Mouse (Mus musculus): Measurements from ENCODE around the gene Tmem222.
A peak's percentile ranks its signal among the peaks of the same experiment; 100 is the strongest.

The Tmem222 gene

DNA sequence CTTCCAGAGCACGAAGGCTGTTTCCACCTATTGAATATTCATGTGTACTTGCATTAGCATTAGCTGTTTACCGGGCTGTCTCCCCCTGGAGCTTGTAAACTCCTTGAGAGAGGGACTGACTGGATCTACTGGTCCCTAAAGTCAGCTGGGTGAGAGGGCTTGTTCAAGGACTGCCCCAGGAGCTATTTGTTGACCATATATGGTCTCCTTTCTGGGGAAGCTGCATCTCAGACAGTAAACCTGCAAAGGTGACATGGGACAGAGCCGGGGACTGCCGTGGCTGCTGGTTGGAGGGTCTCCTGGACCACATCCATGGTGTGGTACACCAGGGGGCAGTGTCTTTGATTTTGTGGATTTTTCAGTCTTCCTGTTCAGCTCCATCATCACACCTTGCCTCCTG is 5.1 kb upstream of the Tmem222 start:
- DNase-seq = no peak

DNA sequence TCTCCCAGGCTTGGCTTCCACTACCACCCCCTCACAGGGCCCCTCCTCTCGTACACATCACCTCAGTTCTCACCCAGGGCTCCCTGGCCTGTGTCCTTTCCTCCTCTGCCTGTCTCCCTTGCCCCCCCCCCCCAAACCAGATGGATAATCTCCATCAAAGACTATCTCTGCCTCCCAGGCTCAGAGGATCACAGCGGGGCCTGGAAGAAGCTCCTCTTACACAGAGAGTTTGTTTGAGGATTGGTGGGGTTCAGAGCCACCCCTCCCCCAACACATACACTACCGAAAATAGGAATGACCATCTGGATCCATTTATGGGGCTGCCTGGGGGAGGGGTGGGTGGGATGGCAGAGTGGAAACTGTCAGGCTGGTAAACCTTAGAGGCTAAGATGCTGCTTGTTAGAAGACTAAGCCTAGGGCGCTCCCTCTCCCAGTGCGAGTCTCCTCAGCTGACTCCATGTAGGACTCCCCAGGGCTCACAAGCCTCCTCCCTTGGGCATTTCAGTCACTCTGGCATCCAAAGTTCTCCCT is 4.4 kb upstream of the Tmem222 start:
- no peak for DNase-seq

DNA sequence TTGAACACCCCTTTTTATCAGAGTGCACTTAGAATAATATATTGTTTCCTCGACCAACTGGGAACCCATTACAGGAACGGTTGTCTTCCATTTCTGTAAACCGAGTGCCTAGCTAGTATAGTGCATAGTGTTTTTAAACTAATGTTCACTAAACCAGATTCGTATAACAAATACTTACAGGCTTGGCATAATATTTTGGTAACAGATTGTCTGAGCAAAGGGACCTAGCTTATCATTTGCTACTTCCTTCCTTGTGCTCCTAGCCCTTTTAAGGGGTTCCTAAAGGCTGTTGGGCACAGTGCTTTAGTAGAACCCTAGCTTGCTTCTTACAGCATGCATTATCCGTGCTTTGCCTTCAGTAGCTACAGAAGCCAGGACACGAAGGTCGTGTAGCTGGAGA is 3.9 kb upstream of the Tmem222 start:
- DNase-seq = no peak

DNA sequence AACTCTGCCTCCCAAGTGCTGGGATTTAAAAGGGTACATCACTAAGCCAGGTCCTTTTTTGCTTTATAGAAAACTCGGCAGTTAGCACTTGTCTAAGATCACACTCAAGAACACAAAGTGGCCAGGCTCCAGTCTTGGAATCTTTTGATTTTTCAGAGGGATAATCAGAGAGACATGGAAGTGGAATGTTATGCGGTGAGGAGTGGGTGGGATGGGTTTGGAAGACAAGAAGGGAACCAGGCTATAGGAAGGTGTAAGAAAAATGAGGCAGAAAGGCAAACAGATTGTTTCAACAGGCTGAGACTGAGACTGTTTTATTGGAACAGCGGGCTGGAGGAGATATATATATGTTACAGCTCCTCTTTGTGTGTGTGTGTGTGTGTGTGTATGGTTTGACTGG is 890 bp upstream of the Tmem222 start:
- DNase-seq = no peak

DNA sequence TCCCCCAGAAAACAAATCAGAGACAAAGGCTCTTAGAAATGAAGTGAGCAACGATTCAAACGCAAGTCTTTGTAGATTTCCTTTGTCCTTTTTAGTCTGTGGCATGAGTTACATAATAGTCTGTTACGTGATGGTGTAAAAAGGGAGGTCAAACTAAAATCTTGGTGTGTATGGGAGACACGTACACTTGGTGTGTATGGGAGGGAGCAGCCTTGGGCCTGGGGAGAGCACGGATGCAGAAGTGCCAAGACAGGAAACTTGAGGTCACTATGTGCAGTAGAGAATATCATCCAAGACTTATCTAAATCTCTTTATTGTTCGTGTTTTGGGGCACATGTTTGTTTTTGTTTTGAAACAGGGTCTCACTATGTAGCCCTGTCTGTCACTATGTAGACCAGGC is 475 bp upstream of the Tmem222 start:
- no peak for DNase-seq

DNA sequence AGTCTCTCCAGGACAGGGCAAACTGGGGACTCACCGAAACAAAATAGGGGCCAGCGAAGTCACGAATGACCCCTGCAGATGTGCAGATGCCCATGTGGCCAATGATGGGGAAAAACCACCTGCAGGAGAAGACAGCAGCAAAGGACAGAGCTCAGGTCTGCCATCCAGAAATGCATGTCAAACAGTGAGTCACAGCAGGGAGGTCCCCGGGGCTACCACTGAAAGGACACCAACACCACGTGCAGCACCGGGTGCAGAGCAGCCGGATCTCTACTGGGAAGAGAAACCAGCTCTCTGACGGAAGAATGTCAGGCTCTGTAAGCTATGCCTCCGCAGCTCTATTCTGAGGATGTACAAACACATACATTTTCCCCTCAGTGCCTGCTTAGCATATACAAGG is 6.7 kb downstream of the Tmem222 start:
- no peak for DNase-seq

DNA sequence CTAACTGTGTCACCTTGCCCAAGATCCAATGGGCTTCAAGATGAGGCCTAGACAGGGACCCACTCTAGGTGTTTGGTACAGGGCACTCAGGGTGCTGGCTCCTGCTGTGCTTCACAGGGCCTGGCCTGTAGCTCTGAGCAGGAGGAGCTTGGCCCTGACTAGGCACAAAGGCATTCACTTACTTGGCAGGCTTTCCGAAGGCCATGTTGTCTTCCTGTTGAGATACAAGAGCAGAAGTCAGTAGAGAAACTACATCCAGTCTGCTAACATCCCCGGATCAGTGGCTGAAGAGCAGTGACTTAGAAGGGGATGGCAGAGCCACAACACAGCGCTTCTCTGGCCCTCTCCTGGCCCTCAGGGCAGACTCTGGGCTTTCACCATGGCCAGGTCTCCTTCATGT is 8.0 kb downstream of the Tmem222 start:
- no peak for DNase-seq

DNA sequence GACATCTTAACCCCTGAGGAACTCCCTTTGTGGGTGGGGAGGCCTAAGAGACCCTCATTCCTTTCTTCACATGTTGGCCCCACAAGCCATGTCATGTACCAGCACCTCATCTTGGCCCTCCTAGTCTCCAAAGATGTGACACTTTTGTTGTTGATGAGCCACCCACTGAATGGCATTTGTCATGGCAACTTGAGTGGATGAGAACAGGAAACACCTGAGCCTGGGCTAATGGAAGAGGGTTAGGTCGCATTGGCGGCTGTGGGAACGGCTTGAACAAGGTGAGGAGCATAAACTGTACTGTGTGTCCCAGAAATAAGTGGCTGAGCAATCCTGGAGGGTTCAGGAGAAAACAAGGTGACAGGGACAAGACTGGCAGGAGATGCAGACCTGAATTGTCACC is 8.7 kb downstream of the Tmem222 start:
- DNase-seq = no peak

DNA sequence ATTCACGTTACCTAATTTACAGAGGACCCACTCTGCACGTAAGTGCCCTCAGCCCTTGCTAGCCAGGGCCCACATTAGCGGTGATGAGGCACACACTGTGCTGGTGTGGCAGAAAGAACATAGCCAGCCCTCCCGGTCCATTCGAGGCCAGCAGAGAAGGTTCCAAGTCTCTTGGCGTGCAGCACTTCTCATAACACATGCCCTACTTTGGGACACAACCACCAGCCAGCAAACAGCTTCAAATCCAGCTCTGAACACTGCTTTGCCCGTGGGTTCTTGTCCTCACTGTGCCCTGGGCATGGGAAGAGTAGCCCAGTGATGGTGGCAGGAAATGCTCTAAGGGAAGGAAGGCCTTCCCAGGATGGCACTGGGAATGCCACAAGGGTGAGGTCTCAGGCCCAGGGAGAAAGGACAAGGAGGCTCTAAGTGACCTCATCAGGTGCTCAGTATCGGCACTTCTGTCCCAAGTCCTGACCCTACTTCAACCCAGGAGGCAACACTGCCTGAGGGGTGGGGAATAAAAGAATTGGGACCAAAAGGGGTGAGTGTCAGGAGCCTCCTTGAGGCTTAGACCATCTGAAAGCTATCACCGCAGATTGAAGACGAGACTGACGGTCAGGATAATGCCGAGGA is 11.2 kb downstream of the Tmem222 start:
- no peak for DNase-seq

DNA sequence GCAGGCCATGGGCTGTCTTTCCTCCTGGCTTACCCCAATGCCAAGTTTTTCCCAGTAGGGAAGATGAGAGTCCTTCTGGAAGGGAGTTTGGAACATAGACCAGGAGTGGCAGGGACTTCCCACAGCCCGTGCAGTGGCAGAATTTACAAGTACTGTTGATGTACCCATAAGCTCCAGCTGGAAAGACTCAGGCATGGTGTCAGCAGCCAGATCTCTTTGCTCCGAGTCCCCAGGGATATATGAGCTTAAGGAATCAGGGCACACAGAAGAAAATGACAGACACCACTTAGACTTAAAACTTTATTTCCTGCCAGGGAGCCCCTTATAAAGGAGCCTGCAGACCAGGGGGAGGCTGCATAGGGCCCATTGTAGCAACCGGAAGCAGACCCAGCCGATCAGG is 11.8 kb downstream of the Tmem222 start:
- no peak for DNase-seq

DNA sequence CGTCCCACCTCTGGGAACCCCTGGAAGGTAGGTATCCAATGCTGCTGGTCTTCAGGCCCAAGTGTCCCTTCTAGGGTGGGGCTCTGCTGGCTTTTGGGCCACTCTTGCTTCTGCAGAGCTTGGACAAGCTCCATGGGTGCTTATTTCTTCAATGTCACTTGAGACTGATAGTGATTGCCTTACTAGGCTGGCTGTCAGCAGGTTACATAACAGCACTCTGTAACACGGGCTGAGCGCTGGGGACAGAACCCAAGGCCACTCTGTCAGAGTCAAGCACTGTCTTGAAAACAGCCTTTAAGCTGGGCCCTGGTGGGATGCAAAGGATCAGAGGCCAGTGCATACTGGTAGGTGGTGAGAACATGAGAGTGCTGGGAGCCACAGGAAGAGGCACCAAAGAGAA is 12.3 kb downstream of the Tmem222 start:
- no peak for DNase-seq

DNA sequence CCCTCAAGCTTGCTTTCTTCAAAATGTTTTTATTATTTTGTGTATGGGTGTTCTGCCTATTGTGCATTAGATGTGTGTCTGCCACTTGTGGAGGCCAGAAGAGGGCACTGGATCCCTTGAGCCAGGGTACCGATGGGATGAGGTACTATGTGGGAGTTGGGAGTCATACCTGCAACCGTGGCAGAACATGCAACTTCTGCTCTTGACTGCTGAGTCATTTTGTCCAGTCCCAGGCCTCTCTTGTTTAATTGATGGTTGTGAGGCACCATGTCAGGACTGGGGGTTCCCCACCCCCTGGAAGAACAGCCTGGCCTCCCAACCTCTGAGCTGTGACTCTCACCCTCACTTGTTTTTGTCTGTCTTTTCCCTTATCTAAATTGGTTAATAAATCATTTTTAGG is 13.0 kb downstream of the Tmem222 start:
- DNase-seq = no peak

DNA sequence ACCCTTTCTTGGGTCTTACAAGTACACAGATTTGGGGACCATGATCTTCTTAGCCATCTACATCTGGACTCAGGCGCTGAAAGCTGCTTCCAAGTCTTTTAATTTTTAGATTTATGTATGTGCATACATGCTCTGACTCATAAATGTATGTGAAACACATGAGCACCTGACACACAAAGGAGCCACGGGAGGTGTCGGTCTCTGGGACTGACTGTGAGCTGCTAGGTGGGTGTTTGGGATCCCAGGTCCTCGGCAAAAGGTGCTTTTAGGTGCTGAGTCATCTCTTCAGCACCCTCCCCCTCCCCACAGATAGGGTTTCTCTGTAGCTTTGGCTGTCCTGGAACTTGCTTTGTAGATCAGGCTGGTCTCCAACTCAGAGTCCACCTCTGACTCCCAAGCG is 13.8 kb downstream of the Tmem222 start:
- no peak for DNase-seq

DNA sequence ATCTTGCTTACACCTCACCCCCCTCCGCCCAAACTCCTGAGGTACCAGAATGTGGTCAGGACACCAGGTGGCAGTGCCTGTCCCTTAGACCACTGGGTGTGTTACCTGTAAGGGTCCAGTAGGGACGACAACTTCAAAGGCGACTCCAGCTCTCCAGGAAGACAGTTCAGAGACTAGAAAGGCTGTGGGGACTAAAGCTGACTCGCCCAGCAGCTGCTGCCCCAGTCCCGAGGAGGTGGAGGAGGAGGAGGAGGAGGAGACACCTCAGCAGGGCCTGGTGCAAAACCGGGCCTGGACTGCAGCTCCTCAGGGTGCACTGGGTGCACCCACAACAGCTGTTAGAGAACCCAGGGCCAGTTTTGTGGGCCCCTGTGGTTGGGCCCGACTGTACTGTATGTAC is 14.7 kb downstream of the Tmem222 start, which contains the start of gene Sytl1:
Gene Sytl1, minus strand, starts transcription at position 232 of the 400 bp plus-strand sequence.
- DNase-seq = no peak

DNA sequence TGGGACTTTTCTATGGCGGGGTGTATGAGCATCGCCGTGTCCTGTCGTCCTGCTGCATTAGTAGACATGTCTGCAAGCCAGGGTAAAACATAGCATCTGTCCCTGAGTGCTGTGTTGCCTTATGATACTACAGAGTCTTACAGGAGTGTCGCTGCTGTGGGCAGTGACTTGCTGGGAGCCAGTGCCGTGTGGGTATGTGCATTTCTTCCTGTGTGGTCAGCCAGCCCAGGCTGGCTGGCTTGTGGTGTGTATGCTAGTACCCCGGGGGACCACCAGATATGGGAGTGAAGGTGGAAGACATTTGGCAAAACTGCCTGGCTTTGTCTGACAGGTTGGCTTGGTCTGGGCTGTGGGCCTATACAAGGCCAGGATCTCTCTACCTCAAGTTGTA is 15.2 kb downstream of the Tmem222 start:
- no peak for DNase-seq

DNA sequence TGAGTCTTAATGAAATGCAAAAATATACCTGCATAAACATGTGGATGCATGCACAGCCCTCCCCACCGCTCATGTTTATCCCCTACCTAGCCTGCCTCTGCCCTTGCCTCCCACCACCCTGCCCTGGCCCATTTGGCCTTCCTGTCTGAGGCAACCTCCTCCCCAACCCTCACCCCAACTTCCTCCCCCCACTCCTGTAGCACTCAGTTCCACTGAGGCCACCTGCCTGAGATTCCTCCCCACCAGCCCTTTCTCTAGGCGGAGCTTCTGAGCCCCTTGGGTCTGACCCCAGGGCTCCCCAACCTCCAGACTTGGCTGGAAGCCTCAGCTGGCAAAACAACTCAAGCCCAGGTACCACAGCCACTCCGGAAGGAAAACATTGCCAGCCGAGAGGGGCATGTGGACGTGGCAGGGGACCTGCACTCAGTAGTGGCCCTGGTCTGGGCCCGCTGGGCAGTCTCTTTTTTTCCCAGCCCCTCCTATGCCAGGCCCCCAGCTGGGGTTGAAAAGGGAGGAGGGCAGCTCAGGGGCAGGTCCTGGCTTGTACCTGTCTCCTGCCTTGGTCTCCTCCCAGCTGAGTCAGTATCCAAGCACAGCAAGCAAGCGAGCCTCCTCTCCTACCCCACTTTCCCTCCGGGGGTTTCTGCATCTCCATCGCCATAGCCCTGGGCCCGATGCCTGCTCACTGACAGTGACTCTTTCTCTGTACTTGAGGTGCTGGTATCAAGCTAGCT is 15.8 kb downstream of the Tmem222 start:
- no peak for DNase-seq

DNA sequence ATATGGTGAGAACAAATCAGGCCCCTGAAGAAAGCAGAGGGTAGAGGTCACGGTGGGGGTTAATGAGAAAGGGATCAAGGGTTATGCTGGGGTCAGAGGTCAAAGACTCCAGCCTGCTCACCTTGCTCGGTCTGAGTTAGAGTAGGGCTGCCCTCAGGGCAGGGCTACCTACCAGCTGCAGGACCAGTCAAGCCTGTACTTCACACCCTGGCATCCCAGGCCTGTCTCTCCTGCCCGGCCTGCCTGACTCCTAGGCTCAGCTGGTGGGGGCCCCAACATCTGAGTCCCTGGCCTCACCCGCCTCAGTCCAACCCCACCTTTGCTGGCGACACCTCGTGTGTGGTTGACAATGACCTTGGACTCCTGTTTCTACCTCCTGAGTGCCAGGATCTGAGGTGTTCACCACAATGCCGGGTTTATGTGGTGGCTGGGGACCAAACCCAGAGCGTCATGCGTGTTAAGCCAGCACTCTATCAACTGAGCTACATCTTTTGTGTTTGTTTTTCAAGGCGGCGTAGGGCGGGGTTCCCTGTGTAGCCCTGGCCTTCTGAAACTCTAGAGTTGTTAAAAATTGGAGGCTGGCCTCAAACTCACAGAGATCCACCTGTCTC is 19.7 kb downstream of the Tmem222 start:
- no peak for DNase-seq

DNA sequence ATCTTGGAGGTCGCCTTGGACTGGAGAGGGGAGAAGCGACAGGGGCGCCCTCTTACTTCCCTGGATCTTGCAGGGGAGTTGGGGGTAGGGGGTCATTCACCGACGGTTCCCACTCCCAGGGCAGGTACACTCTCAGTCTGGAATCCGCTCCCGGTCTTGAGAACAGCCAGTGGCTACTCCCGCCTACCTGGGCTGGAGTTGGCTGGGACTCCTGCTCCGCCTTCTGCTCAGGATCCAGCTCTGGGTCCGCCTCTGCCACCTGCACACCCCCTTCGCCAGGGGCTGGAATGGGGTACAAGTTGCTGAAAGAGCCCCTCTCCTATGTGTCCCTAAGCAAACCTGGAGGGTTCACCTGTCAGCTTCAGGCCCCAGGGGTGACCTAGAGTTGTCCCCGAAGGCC is 20.4 kb downstream of the Tmem222 start:
- DNase-seq = no peak

DNA sequence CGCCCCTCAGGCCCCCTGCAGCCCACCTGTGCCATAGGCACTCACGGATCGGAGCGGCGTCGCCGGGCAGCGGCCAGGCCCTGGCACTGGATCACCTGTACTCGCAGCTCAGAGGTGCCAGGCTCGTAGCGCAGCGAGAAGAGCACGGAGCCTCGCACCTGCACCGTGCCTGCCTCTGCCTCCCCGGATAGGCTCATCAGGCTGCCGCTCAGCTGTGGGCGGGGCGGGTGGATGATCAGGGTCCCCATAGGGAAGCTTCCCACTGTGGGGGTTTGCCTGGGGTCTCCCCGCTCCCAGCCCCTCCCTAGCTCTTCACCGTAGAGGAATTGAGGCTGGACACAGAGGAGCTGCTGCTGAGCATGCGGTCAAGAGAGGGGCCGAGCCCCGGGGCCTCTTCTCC is 20.8 kb downstream of the Tmem222 start:
- DNase-seq = no peak

DNA sequence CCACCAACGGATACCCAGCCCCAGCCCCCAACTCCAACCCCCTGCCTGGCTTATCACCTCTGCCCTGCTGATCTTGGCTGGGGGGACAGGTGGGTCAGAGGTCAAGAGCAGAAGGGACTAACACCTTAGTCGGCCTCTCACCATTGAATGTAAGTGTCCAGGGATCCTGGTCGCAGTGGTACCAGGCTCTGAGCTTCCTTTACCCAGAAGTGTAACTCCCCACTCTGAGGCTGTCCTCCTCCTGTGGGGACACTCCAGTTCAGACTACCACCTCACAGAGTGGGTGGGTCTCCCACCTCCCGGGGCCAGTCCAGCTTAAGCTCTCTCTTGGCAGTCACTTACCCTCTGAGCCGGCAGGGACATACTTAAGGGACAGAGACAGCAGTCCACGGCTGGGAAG is 22.2 kb downstream of the Tmem222 start:
- no peak for DNase-seq

DNA sequence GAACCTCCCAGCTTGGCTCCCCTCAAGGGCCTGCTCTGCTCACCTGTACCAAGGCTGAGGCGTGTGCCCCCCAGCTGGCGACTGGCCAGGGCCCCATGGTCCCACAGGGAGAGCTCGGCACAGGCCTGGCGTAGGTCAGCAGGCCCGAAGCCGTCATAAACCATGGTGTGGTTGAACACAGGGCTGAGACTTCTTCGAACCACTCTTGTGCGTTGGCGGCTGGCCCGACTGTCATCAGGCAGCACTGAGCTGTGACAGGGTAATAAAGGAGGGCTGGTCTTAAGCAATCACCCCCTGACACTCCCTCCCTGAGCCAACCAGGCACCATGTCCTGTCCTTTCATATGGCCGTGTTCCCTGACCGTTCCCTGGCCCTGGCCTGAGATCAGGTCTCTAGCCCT is 24.2 kb downstream of the Tmem222 start:
- no peak for DNase-seq

DNA sequence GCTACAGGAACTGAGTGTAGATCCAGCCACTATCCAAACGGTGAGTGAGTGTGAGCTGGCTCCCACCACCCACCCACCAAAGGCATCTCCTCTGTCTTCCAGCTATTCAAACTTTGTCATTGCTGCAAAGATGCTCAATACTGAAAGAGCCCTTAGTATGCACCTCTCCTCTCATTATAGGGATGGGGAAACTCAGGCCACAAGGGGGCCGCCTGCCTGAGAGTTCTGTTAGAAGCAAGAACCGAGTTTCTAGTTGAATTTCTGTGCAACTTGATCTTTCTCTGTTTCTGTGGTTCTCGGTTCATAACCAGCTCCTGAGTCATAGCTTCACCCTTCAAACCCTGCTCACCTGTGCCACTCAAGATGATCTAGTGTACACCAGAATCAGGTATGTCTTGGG is 25.5 kb downstream of the Tmem222 start:
- no peak for DNase-seq

DNA sequence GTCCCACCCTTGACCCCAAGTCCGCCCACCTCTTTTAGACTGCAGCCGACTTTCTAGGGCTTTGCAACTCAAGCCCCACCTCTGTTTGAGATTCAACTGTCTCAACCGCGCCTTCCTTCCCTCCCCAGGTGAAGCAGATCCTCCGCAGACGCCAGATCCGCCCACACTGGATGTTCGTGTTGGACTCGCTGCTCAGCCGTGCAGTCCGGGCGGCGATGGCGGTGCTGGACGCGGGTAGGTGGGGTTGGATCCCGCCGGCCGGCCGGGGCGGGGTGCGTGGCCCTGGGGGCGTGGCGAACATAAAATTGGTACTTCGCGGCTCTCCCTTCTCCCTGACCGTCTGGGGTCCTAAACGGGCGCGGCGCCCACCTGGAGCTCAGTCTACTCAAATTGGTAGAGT is 26.4 kb downstream of the Tmem222 start:
- DNase-seq = no peak

DNA sequence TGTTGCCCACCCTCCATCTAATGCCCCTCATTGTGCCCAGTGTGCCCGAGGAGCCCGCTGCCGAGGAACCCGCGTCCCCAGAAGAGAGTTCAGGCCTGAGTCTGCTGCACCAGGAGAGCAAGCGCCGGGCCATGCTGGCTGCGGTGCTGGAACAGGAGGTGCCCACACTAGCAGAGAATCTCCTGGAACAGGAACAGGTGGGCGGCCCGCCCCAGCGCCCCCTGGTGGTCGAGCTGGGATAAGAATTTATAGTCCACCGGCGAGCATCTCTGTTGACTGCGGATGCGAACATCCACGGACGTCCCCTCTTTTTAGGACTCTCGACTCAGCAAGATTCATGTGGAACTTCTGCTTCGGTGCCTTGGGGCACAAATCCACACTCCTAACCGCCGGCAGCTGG is 27.0 kb downstream of the Tmem222 start:
- peak; percentile 67 to 83 for DNase-seq

Data from spleen, adult 18-20 months (tissue).